ENCODE assay signal across 8 mouse cellular contexts in genomic region chr5:73254660-73255059, GRCm38 (mm10). TPM values are rescaled to one million over a fixed set of nuclear protein-coding genes. Genes with fewer than 3 reads are reported as not detected.
DNase-seq lines count a peak whose midpoint lies in the region; ATAC-seq lines count a peak whose summit lies in the region.

No protein-coding gene starts in this region.

- H3K9ac ChIP-seq in neural tube, embryonic 14.5 days (replicated peaks; ENCODE audit: low read depth, low read length), result no peak overlapping the region; the same call in 1 of the 2 replicates

- no peak for ATAC-seq in CD4-positive, CD25-positive, alpha-beta regulatory T cell, adult 4 months
- ATAC-seq in neural tube, embryonic 14.5 days (ENCODE audit: low read depth), result no peak

- WGBS in neural tube, embryonic 14.5 days, result 37% methylated on average over 5 of the region's 5 CpGs

- no peaks in the 10 kb centered on the region for H3K36me3 ChIP-seq in neural tube, embryonic 14.5 days (ENCODE audit: control insufficient read depth, insufficient read depth, low read length)

- H3K27ac ChIP-seq in neural tube, embryonic 14.5 days (ENCODE audit: low read depth, low read length), result no peak overlapping the region

- intact Hi-C loops in left cerebral cortex, postnatal 10 days (cut with DNase I), result loop anchor here (2.0 to 5.0 kb wide), 2 partner anchors 38 to 122 kb away; partner anchors contain the start of gene Ociad1

- H3K9me3 ChIP-seq in neural tube, embryonic 14.5 days (ENCODE audit: control insufficient read depth, low read length), result no peaks in the 10 kb centered on the region

- no peaks in the 10 kb centered on the region; the same call in 1 of the 2 replicates for H3K27me3 ChIP-seq in neural tube, embryonic 14.5 days (ENCODE audit: control insufficient read depth, insufficient read depth, low read length)

- H3K4me2 ChIP-seq in neural tube, embryonic 14.5 days (ENCODE audit: low read depth, low read length), result peak overlapping the region; percentile 73

- peaks cover 14% of the 10 kb centered on the region for H3K4me1 ChIP-seq in neural tube, embryonic 14.5 days (ENCODE audit: control insufficient read depth, insufficient read depth, low read length)

- peak; percentile 55 for DNase-seq in CD4-positive, CD25-positive, alpha-beta regulatory T cell, adult 2 months (ENCODE audit: low read depth, low spot score)
- DNase-seq in 3T3-L1 (ENCODE audit: low read depth, low spot score), result peak; percentile 43
- peak; percentile 64 for DNase-seq in fat pad, adult 2 months (ENCODE audit: extremely low read depth, low read depth, low spot score)
- DNase-seq in kidney, postnatal 14 days, result peak; percentile 26
- DNase-seq in left cerebral cortex, postnatal 10 days (ENCODE audit: extremely low spot score in 1 of 2, low spot score in 2 of 2), result no peak
- no peak for DNase-seq in cerebellum, postnatal 10 days

- peak overlapping the region; percentile 96 for H3K4me3 ChIP-seq in neural tube, embryonic 14.5 days (ENCODE audit: low read depth, low read length)

RNA-seq across cellular contexts. Expression of gene Fryl, which starts 1.8 kb away (rescaled TPM):
- polyA plus RNA-seq in CD4-positive, CD25-positive, alpha-beta regulatory T cell, adult 4 months (2017; shearing (Covaris generic)), result 100 to 1,000 TPM; 101 TPM
- 51.1 and 54.1 TPM in 2 replicates for polyA plus RNA-seq in neural tube, embryonic 14.5 days (2014; fragmentation: Nextera tagmentation; extraction: Ambion mirVana)
- total RNA-seq in left cerebral cortex, postnatal 10 days (2021), result 10 to 100 TPM; 52.1 to 54.5 TPM

RNA-seq across cellular contexts. Expression of gene Ociad1, which starts 37.9 kb away (rescaled TPM):
- 100 to 1,000 TPM; 171 to 260 TPM for polyA plus RNA-seq in CD4-positive, CD25-positive, alpha-beta regulatory T cell, adult 4 months (2017; shearing (Covaris generic))
- polyA plus RNA-seq in neural tube, embryonic 14.5 days (2014; fragmentation: Nextera tagmentation; extraction: Ambion mirVana), result 230 and 264 TPM in 2 replicates
- total RNA-seq in left cerebral cortex, postnatal 10 days (2021), result 100 to 1,000 TPM; 356 to 358 TPM

Comparison
In these comparisons a context has a peak if more than half of its experiments do, and no peak if none do; other contexts are left out.
1. DNase-seq: peak in CD4-positive, CD25-positive, alpha-beta regulatory T cell, adult 2 months (single experiment), 3T3-L1 (single experiment), fat pad, adult 2 months (single experiment) and kidney, postnatal 14 days (single experiment); none in left cerebral cortex, postnatal 10 days (0 of 2) and cerebellum, postnatal 10 days (0 of 2).